Mouse (Mus musculus) lung, postnatal 0 days (tissue): ENCODE results near the gene Dcaf10. TPM values are rescaled to one million over a fixed set of nuclear protein-coding genes. Genes with fewer than 3 reads are reported as not detected.
"Not testable (repeated sequence)": the region's sequence is repeated elsewhere in the genome, so short reads cannot be mapped to it uniquely, and the experiment has no call there.

Experiments
- ATAC-seq: fragments of 200-750 bp; cut with Nextera tagmentation; 2 replicates; pipeline ENCODE4 v1.8.0; 2017; ENCODE audit warnings: moderate library complexity
- DNase-seq: peaks from one replicate; pipeline ENCODE4 v3.0.0-alpha.2; 2016; ENCODE audit warnings: low spot score
- H3K27ac ChIP-seq: fragments of 300-500 bp; sonication (generic); 2 replicates; pipeline ENCODE4 v1.5.1; 2014; ENCODE audit warnings: antibody characterized with exemption, mild to moderate bottlenecking, low read length, mixed read lengths
- H3K27me3 ChIP-seq: fragments of 300-500 bp; sonication (generic); replicated peaks from 2 replicates; pipeline ENCODE4 v1.6.1; 2014; ENCODE audit warnings: low read length, mixed read lengths; ENCODE audit not compliant: insufficient read depth
- H3K36me3 ChIP-seq: fragments of 300-500 bp; sonication (generic); 2 replicates; pipeline ENCODE4 v1.6.1; 2014; ENCODE audit warnings: low read length, mixed read lengths; ENCODE audit not compliant: insufficient read depth
- H3K4me1 ChIP-seq: fragments of 300-500 bp; sonication (generic); 2 replicates; pipeline ENCODE4 v1.6.1; 2014; ENCODE audit warnings: antibody characterized with exemption, low read depth, low read length, mixed read lengths; ENCODE audit not compliant: insufficient read depth
- H3K4me2 ChIP-seq: fragments of 300-500 bp; sonication (generic); replicated peaks from 2 replicates; pipeline ENCODE4 v1.6.1; 2014; ENCODE audit warnings: low read depth, mild to moderate bottlenecking, low read length, moderate library complexity, mixed read lengths
- H3K4me3 ChIP-seq: fragments of 300-500 bp; sonication (generic); 2 replicates; pipeline ENCODE4 v1.5.1; 2014; ENCODE audit warnings: low read depth, low read length
- H3K9ac ChIP-seq: fragments of 300-500 bp; sonication (generic); replicated peaks from 2 replicates; pipeline ENCODE4 v1.6.1; 2014; ENCODE audit warnings: low read depth, mild to moderate bottlenecking
- H3K9me3 ChIP-seq: fragments of 300-500 bp; sonication (generic); 2 replicates; pipeline ENCODE4 v1.6.1; 2016; ENCODE audit warnings: low read length, mixed read lengths
- CTCF ChIP-seq: IDR thresholded peaks from 2 replicates; pipeline ENCODE4 v1.5.1; 2016; ENCODE audit warnings: antibody characterized with exemption, mild to moderate bottlenecking
- EP300 ChIP-seq: IDR thresholded peaks from 2 replicates; pipeline ENCODE4 v1.6.1; 2016; ENCODE audit warnings: antibody characterized with exemption, mild to moderate bottlenecking, control low read depth
- WGBS: fragments of 180-500 bp; shearing (Covaris S2); extraction: QIAGEN DNeasy Blood & Tissue Kit; methylation state at CpG from one replicate; pipeline ENCODE4 v1.1.7; 2014; 5-methylcytosine and 5-hydroxymethylcytosine counted together
- polyA plus RNA-seq: library from polyadenylated mRNA; unstranded; fragments of >200 nt; fragmentation: Nextera tagmentation; extraction: Ambion mirVana; gene quantifications from 2 replicates; pipeline ENCODE4 v1.2.1, GENCODE M21; 2015

Dcaf10 gene
- polyA plus RNA-seq, 1 experiment from 2014 or later = 12.3 TPM

GRCm38 (mm10) chr4:45392572-45392971 is 50.7 kb downstream of the Dcaf10 start:
- 31% methylated on average over 11 of the region's 11 CpGs for WGBS
- Histone ChIP-seq H3K36me3 (no peaks in the 10 kb centered on the region), H3K27ac (peak overlapping the region; percentile 43; the same call in 1 of the 2 replicates), H3K4me1 (no peaks in the 10 kb centered on the region), H3K9me3 (no peaks in the 10 kb centered on the region), H3K4me2 (no peak overlapping the region), H3K4me3 (no peak overlapping the region), H3K9ac (no peak overlapping the region), H3K27me3 (no peaks in the 10 kb centered on the region)
- no peak for TF ChIP-seq CTCF
- peak; percentile 75 for TF ChIP-seq EP300
- DNase-seq (peak; percentile 68), ATAC-seq (peak; percentile 80)

DNA sequence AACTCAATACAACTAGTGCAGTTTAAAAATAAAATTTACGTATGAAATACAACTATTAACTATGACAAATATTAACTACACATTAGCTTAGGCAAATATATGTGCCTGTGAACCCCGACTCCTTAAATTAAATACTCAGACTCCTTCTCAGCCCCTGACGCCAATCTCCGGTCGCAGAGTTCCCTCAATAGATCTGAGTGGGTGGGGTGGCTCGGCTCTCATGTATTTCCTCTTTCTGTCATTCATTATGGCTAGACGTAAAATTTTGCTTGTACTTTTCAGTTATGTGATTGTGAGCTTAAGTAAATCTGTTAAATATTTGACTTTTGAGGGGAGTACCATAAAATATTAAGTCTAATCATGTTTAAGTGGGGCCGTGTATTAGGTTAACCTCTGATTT is 51.1 kb downstream of the Dcaf10 start:
- Histone ChIP-seq H3K9ac (no peak overlapping the region), H3K4me2 (no peak overlapping the region), H3K27me3 (no peaks in the 10 kb centered on the region), H3K4me3 (no peak overlapping the region), H3K9me3 (no peaks in the 10 kb centered on the region), H3K36me3 (no peaks in the 10 kb centered on the region), H3K4me1 (no peaks in the 10 kb centered on the region), H3K27ac (peak overlapping the region; percentile 43; the same call in 1 of the 2 replicates)
- ATAC-seq (no peak), DNase-seq (no peak)
- TF ChIP-seq EP300 (no peak; the same call in 1 of the 2 replicates), CTCF (no peak)
- 46% methylated on average over 8 of the region's 8 CpGs for WGBS

- Histone ChIP-seq H3K9me3 (no peaks in the 10 kb centered on the region), H3K36me3 (no peaks in the 10 kb centered on the region; the same call in 1 of the 2 replicates), H3K4me1 (no peaks in the 10 kb centered on the region), H3K4me2 (no peak overlapping the region), H3K27me3 (no peaks in the 10 kb centered on the region), H3K27ac (no peak overlapping the region), H3K9ac (no peak overlapping the region), H3K4me3 (no peak overlapping the region)
- ATAC-seq (peak; percentile 32; the same call in 1 of the 2 replicates), DNase-seq (no peak)
- TF ChIP-seq CTCF (no peak), EP300 (no peak)
- 50% methylated on average over 5 of the region's 5 CpGs for whole genome bisulfite sequencing
These were observed 51.8 kb downstream of the Dcaf10 start for GRCm38 (mm10) chr4:45393658-45394057.

DNA sequence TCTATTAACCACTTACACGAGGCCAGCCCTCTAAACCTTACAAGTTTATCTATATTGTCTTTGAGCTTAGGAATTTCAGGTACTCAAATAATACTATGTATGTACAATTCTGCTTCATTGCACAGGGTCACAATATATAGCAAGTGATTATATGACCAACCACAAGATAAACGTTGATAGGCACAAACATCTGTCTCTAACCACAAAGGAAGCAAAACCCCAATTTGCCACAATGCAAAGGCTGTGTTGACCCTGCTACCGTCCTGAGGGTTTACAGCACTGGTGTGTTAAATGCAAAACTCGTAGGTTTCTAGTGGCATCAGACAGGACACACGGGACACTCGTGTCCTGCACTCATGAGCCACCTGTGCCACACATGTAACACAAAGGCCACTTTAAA is 54.3 kb downstream of the Dcaf10 start:
- 75% methylated on average over 5 of the region's 6 CpGs for WGBS
- H3K27ac ChIP-seq, ATAC-seq, H3K9me3 ChIP-seq, H3K4me1 ChIP-seq, H3K9ac ChIP-seq, H3K4me2 ChIP-seq, DNase-seq, H3K36me3 ChIP-seq, H3K27me3 ChIP-seq, H3K4me3 ChIP-seq: not testable (repeated sequence)

- not testable (repeated sequence) for H3K9me3 ChIP-seq, H3K4me2 ChIP-seq, H3K36me3 ChIP-seq, H3K4me3 ChIP-seq, H3K27me3 ChIP-seq, DNase-seq, H3K4me1 ChIP-seq, H3K27ac ChIP-seq, ATAC-seq, H3K9ac ChIP-seq
- WGBS = 79% methylated on average over 5 of the region's 5 CpGs
These were observed 56.4 kb downstream of the Dcaf10 start for GRCm38 (mm10) chr4:45398315-45398714.

- 0 out of 2 replicates have a peak, but pooled peaks cover 7% of the 10 kb centered on the region for H3K4me1 ChIP-seq
- H3K4me3 ChIP-seq = no peak overlapping the region
- peaks cover 13% of the 10 kb centered on the region for H3K36me3 ChIP-seq
- H3K4me2 ChIP-seq = no peak overlapping the region
- DNase-seq (no peak), ATAC-seq (no peak)
- H3K27me3 ChIP-seq = no peaks in the 10 kb centered on the region
- WGBS = 93% methylated on average over 45 of the region's 45 CpGs
- H3K9ac ChIP-seq = no peak overlapping the region
- H3K27ac ChIP-seq = no peak overlapping the region
- TF ChIP-seq CTCF = no peak
- TF ChIP-seq EP300 = no peak
- no peaks in the 10 kb centered on the region for H3K9me3 ChIP-seq
These were observed 57.7 kb downstream of the Dcaf10 start for GRCm38 (mm10) chr4:45399421-45400210.
